Mouse (Mus musculus) embryonic fibroblast, embryonic 13.5 days (primary cell): ENCODE measurements around the gene Mef2c.

Source experiments
- CTCF ChIP-seq: IDR thresholded peaks from 2 replicates; pipeline ENCODE4 v1.5.1; 2011; ENCODE audit warnings: mild to moderate bottlenecking, control low read depth, low read length, moderate library complexity, borderline replicate concordance; ENCODE audit not compliant: insufficient read depth
- POLR2A ChIP-seq: IDR thresholded peaks from 2 replicates; pipeline ENCODE4 v1.6.1; 2011; ENCODE audit warnings: low read depth, mild to moderate bottlenecking, control low read depth, low read length, moderate library complexity

GRCm38 (mm10) chr13:83649795-83650476, 146.1 kb downstream of the Mef2c start:
- TF ChIP-seq POLR2A = no peak
- no peak for TF ChIP-seq CTCF
